Mouse (Mus musculus) neural tube, embryonic 11.5 days (tissue): ENCODE data around the gene Sema3a. TPM values are rescaled to one million over a fixed set of nuclear protein-coding genes. Genes with fewer than 3 reads are reported as not detected.

Source experiments
- ATAC-seq: fragments of 200-750 bp; cut with Nextera tagmentation; 2 replicates; pipeline ENCODE4 v1.8.0; 2017; ENCODE audit warnings: moderate number of reproducible peaks, mild to moderate bottlenecking, moderate TSS enrichment, moderate library complexity; ENCODE audit not compliant: insufficient read depth, low FRiP score, low TSS enrichment
- DNase-seq: peaks from one replicate; pipeline ENCODE4 v3.0.0-alpha.2; 2015; ENCODE audit warnings: low spot score
- H3K27ac ChIP-seq: fragments of 300-500 bp; sonication (generic); 2 replicates; pipeline ENCODE4 v1.5.1; 2014; ENCODE audit warnings: low read depth, mild to moderate bottlenecking, low read length
- H3K27me3 ChIP-seq: fragments of 300-500 bp; sonication (generic); 2 replicates; pipeline ENCODE4 v1.6.1; 2014; ENCODE audit warnings: mild to moderate bottlenecking, low read length, mixed read lengths; ENCODE audit not compliant: control insufficient read depth, insufficient read depth
- H3K36me3 ChIP-seq: fragments of 300-500 bp; sonication (generic); 2 replicates; pipeline ENCODE4 v1.6.1; 2014; ENCODE audit warnings: mild to moderate bottlenecking, low read length, moderate library complexity, mixed read lengths; ENCODE audit not compliant: control insufficient read depth, insufficient read depth
- H3K4me1 ChIP-seq: fragments of 300-500 bp; sonication (generic); 2 replicates; pipeline ENCODE4 v1.6.1; 2014; ENCODE audit warnings: low read length, mixed read lengths; ENCODE audit not compliant: control insufficient read depth, insufficient read depth
- H3K4me2 ChIP-seq: fragments of 300-500 bp; sonication (generic); 2 replicates; pipeline ENCODE4 v1.6.1; 2014; ENCODE audit warnings: low read depth, mild to moderate bottlenecking, moderate library complexity
- H3K4me3 ChIP-seq: fragments of 300-500 bp; sonication (generic); 2 replicates; pipeline ENCODE4 v1.5.1; 2014; ENCODE audit warnings: low read depth, low read length
- H3K9ac ChIP-seq: fragments of 300-500 bp; sonication (generic); 2 replicates; pipeline ENCODE4 v1.6.1; 2014; ENCODE audit warnings: mild to moderate bottlenecking, low read length
- H3K9me3 ChIP-seq: fragments of 300-500 bp; sonication (generic); 2 replicates; pipeline ENCODE4 v1.6.1; 2016; ENCODE audit warnings: low read length; ENCODE audit not compliant: control insufficient read depth
- WGBS: fragments of 180-500 bp; shearing (Covaris S2); extraction: QIAGEN DNeasy Blood & Tissue Kit; methylation state at CpG from one replicate; pipeline ENCODE4 v1.1.7; 2014; 5-methylcytosine and 5-hydroxymethylcytosine counted together
- polyA plus RNA-seq: library from polyadenylated mRNA; unstranded; fragments of >200 nt; fragmentation: Nextera tagmentation; extraction: Ambion mirVana; gene quantifications from 2 replicates; pipeline ENCODE4 v1.2.1, GENCODE M21; 2014

Sema3a gene
- polyA plus RNA-seq, 1 experiment from 2014 or later = 32.2 TPM

GRCm38 (mm10) chr5:13505839-13506499, 380.8 kb downstream of the Sema3a start:
- DNase-seq (no peak), ATAC-seq (no peak)
- Histone ChIP-seq H3K4me2 (no peak overlapping the region), H3K27ac (no peak overlapping the region), H3K27me3 (no peaks in the 10 kb centered on the region), H3K36me3 (no peaks in the 10 kb centered on the region), H3K9ac (no peak overlapping the region), H3K4me3 (no peak overlapping the region), H3K9me3 (no peaks in the 10 kb centered on the region), H3K4me1 (no peaks in the 10 kb centered on the region)
- WGBS = 78% methylated on average over 4 of the region's 4 CpGs

GRCm38 (mm10) chr5:13509163-13509562, 383.9 kb downstream of the Sema3a start:
- DNase-seq = no peak
- H3K27me3 ChIP-seq = no peaks in the 10 kb centered on the region
- no peak overlapping the region for H3K4me3 ChIP-seq
- no peak overlapping the region for H3K9ac ChIP-seq
- no peaks in the 10 kb centered on the region for H3K9me3 ChIP-seq
- no peak for ATAC-seq
- no peaks in the 10 kb centered on the region for H3K36me3 ChIP-seq
- WGBS = 83% methylated on average over 3 of the region's 3 CpGs
- H3K4me1 ChIP-seq = no peaks in the 10 kb centered on the region
- H3K4me2 ChIP-seq = no peak overlapping the region
- H3K27ac ChIP-seq = no peak overlapping the region

GRCm38 (mm10) chr5:13517018-13517417, 391.8 kb downstream of the Sema3a start:
- Histone ChIP-seq H3K4me2 (no peak overlapping the region), H3K9ac (no peak overlapping the region), H3K36me3 (no peaks in the 10 kb centered on the region), H3K4me1 (no peaks in the 10 kb centered on the region), H3K4me3 (no peak overlapping the region), H3K27me3 (no peaks in the 10 kb centered on the region), H3K27ac (no peak overlapping the region), H3K9me3 (no peaks in the 10 kb centered on the region)
- DNase-seq (no peak), ATAC-seq (no peak)
- WGBS = 95% methylated on average over 4 of the region's 4 CpGs

GRCm38 (mm10) chr5:13525597-13525996, 400.4 kb downstream of the Sema3a start:
- H3K27me3 ChIP-seq = no peaks in the 10 kb centered on the region
- peaks cover 2% of the 10 kb centered on the region; the same call in 1 of the 2 replicates for H3K4me1 ChIP-seq
- H3K9me3 ChIP-seq = no peaks in the 10 kb centered on the region
- H3K36me3 ChIP-seq = no peaks in the 10 kb centered on the region
- no peak overlapping the region for H3K9ac ChIP-seq
- ATAC-seq (no peak), DNase-seq (no peak)
- no peak overlapping the region for H3K4me2 ChIP-seq
- WGBS = 72% methylated on average over 3 of the region's 3 CpGs
- no peak overlapping the region for H3K27ac ChIP-seq
- H3K4me3 ChIP-seq = no peak overlapping the region

GRCm38 (mm10) chr5:13527037-13527464, 401.8 kb downstream of the Sema3a start:
- Histone ChIP-seq H3K36me3 (no peaks in the 10 kb centered on the region), H3K4me3 (no peak overlapping the region), H3K27ac (no peak overlapping the region), H3K9me3 (no peaks in the 10 kb centered on the region), H3K9ac (no peak overlapping the region), H3K4me1 (peaks cover 2% of the 10 kb centered on the region; the same call in 1 of the 2 replicates), H3K27me3 (no peaks in the 10 kb centered on the region), H3K4me2 (no peak overlapping the region)
- 32% methylated on average over 7 of the region's 7 CpGs for WGBS
- DNase-seq = peak; percentile 15
- ATAC-seq = no peak

GRCm38 (mm10) chr5:13529226-13529625, 404.0 kb downstream of the Sema3a start:
- no peak overlapping the region for H3K4me3 ChIP-seq
- peaks cover 2% of the 10 kb centered on the region; the same call in 1 of the 2 replicates for H3K4me1 ChIP-seq
- no peak overlapping the region for H3K27ac ChIP-seq
- WGBS = 10% methylated on average over 4 of the region's 4 CpGs
- no peak overlapping the region for H3K4me2 ChIP-seq
- peak; percentile 67 for DNase-seq
- no peaks in the 10 kb centered on the region for H3K27me3 ChIP-seq
- no peaks in the 10 kb centered on the region for H3K9me3 ChIP-seq
- H3K9ac ChIP-seq = no peak overlapping the region
- H3K36me3 ChIP-seq = no peaks in the 10 kb centered on the region
- peak; percentile 96 for ATAC-seq

GRCm38 (mm10) chr5:13547472-13548209, 422.4 kb downstream of the Sema3a start:
- no peak overlapping the region for H3K4me3 ChIP-seq
- H3K4me2 ChIP-seq = no peak overlapping the region
- no peak overlapping the region for H3K9ac ChIP-seq
- 5% methylated on average over 2 of the region's 2 CpGs for WGBS
- peak; percentile 71 for ATAC-seq
- peak; percentile 49 for DNase-seq
- H3K27me3 ChIP-seq = no peaks in the 10 kb centered on the region
- H3K4me1 ChIP-seq = peaks cover 3% of the 10 kb centered on the region; the same call in 1 of the 2 replicates
- no peaks in the 10 kb centered on the region for H3K36me3 ChIP-seq
- H3K9me3 ChIP-seq = no peaks in the 10 kb centered on the region
- H3K27ac ChIP-seq = peak overlapping the region; percentile 23; the same call in 1 of the 2 replicates

- no peak overlapping the region for H3K27ac ChIP-seq
- WGBS = 68% methylated on average over 1 of the region's 1 CpGs
- no peak overlapping the region for H3K9ac ChIP-seq
- H3K36me3 ChIP-seq = no peaks in the 10 kb centered on the region
- DNase-seq = no peak
- no peak overlapping the region for H3K4me2 ChIP-seq
- peaks cover 3% of the 10 kb centered on the region; the same call in 1 of the 2 replicates for H3K4me1 ChIP-seq
- no peaks in the 10 kb centered on the region for H3K9me3 ChIP-seq
- no peaks in the 10 kb centered on the region for H3K27me3 ChIP-seq
- H3K4me3 ChIP-seq = no peak overlapping the region
- ATAC-seq = 0 out of 2 replicates have a peak, but pooled peaks have one; percentile 5
Observed at GRCm38 (mm10) chr5:13548210-13548554, 423.0 kb downstream of the Sema3a start.

- no peak for DNase-seq
- Histone ChIP-seq H3K27me3 (no peaks in the 10 kb centered on the region), H3K9me3 (no peaks in the 10 kb centered on the region), H3K27ac (no peak overlapping the region), H3K4me3 (no peak overlapping the region), H3K36me3 (no peaks in the 10 kb centered on the region), H3K4me1 (peaks cover 3% of the 10 kb centered on the region; the same call in 1 of the 2 replicates), H3K4me2 (no peak overlapping the region), H3K9ac (no peak overlapping the region)
- no peak for ATAC-seq
- 89% methylated on average over 5 of the region's 5 CpGs for WGBS
Observed at GRCm38 (mm10) chr5:13549080-13549479, 423.9 kb downstream of the Sema3a start.
